Mouse (Mus musculus): ENCODE results near the gene Scube1.

GRCm38 (mm10) chr15:83573606-83574005 lies 151.2 kb downstream of the Scube1 start:
- TF ChIP-seq MAX (IDR thresholded peaks at IDR 0.05): no peak
- TF ChIP-seq CTCF (IDR thresholded peaks at IDR 0.05; ENCODE audit: control insufficient read depth, insufficient read depth, insufficient read length): no peak
- TF ChIP-seq FOSL1 (IDR thresholded peaks at IDR 0.05; ENCODE audit: insufficient read depth, low read length, poor library complexity, severe bottlenecking): no peak
- no peak for TF ChIP-seq USF1 (IDR thresholded peaks at IDR 0.05; ENCODE audit: low read depth)
